Comparison of ENCODE assay signal across 31 mouse cellular contexts in the genomic region with DNA sequence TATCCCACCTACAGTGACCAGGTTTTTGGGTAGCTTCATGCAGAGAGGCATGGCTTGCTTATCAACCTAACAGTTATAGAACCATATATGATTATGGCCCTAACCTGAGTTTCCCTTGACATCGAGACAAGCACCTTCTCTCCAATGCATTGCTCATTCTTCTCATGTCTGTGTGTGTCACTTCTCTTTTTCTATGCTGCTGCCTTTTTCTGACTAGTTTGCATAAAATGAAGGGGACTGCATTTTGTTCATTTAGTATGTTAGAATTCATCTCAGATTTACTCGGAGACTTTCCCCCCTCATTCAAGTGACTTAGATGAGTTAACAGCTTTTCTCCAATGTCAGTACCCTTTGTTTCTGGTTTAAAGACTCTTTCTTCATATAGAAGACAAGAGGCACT.
"Had no signal": no experiment of that assay in that cellular context is flagged by ENCODE, and none has a peak within 500 bp of the region (broad histone marks: within the 10 kb centered on the region; RNA-seq: fewer than 3 reads in every experiment).

No protein-coding gene starts in this region.

- H3K4me1 ChIP-seq: limb, embryonic 10.5 days; limb, embryonic 12.5 days; limb, embryonic 13.5 days; liver, embryonic 12.5 days; liver, embryonic 13.5 days; liver, embryonic 15.5 days; lung, embryonic 15.5 days; megakaryocyte, embryonic 14.5 days had no signal

- H3K4me3 ChIP-seq: left cerebral cortex, adult 2 months; limb, embryonic 10.5 days; limb, embryonic 12.5 days; limb, embryonic 13.5 days; limb, embryonic 15.5 days; liver, embryonic 12.5 days; liver, embryonic 13.5 days; liver, embryonic 15.5 days; lung, embryonic 15.5 days; megakaryocyte, embryonic 14.5 days; midbrain, embryonic 10.5 days; midbrain, embryonic 12.5 days; midbrain, embryonic 13.5 days; midbrain, embryonic 15.5 days; myocyte had no signal

- DNase-seq: left cerebral cortex, postnatal 4 days; liver; liver, embryonic 13.5 days; liver, postnatal 0 days; lung, adult 18-20 months; lung, adult 2 months; lung, embryonic 14.5 days; lung, postnatal 10 days; lung, postnatal 14 days; lung, postnatal 4 days; midbrain, embryonic 14.5 days had no signal

- H3K36me3 ChIP-seq: limb, embryonic 10.5 days; limb, embryonic 12.5 days; limb, embryonic 13.5 days; limb, embryonic 15.5 days; liver, embryonic 12.5 days; liver, embryonic 13.5 days; liver, embryonic 15.5 days; lung, embryonic 15.5 days; midbrain, embryonic 10.5 days; midbrain, embryonic 12.5 days; midbrain, embryonic 13.5 days; midbrain, embryonic 15.5 days had no signal

- ATAC-seq: liver, embryonic 12.5 days; liver, postnatal 0 days; lung, postnatal 0 days; midbrain, embryonic 13.5 days; midbrain, embryonic 15.5 days; midbrain, embryonic 16.5 days had no signal

- H3K27ac ChIP-seq: left cerebral cortex, adult 2 months; limb, embryonic 10.5 days; limb, embryonic 12.5 days; limb, embryonic 13.5 days; limb, embryonic 15.5 days; liver, embryonic 12.5 days; liver, embryonic 13.5 days; liver, embryonic 14.5 days; liver, embryonic 15.5 days; lung, embryonic 15.5 days; macrophage; midbrain, embryonic 10.5 days; midbrain, embryonic 12.5 days; midbrain, embryonic 13.5 days; midbrain, embryonic 15.5 days had no signal

- H3K9me3 ChIP-seq: limb, embryonic 10.5 days; limb, embryonic 12.5 days; limb, embryonic 13.5 days; limb, embryonic 15.5 days; liver, embryonic 12.5 days; liver, embryonic 13.5 days; liver, embryonic 15.5 days; lung, embryonic 15.5 days; megakaryocyte, embryonic 14.5 days; midbrain, embryonic 10.5 days; midbrain, embryonic 12.5 days; midbrain, embryonic 13.5 days; midbrain, embryonic 15.5 days had no signal

- H3K4me2 ChIP-seq: limb, embryonic 12.5 days; limb, embryonic 13.5 days; limb, embryonic 15.5 days; liver, embryonic 11.5 days; liver, embryonic 12.5 days; liver, embryonic 13.5 days; liver, embryonic 15.5 days; lung, embryonic 14.5 days; lung, embryonic 15.5 days; midbrain, embryonic 11.5 days; midbrain, embryonic 12.5 days; midbrain, embryonic 13.5 days; midbrain, embryonic 15.5 days had no signal

- H3K9ac ChIP-seq: limb, embryonic 12.5 days; limb, embryonic 13.5 days; limb, embryonic 15.5 days; liver, embryonic 12.5 days; liver, embryonic 13.5 days; liver, embryonic 14.5 days; liver, embryonic 15.5 days; liver, postnatal 0 days; lung, embryonic 14.5 days; lung, embryonic 15.5 days; midbrain, embryonic 12.5 days; midbrain, embryonic 13.5 days; midbrain, embryonic 15.5 days had no signal

- H3K27me3 ChIP-seq: limb, embryonic 12.5 days; limb, embryonic 13.5 days; limb, embryonic 15.5 days; liver, embryonic 12.5 days; liver, embryonic 13.5 days; liver, embryonic 15.5 days; lung, embryonic 15.5 days; megakaryocyte, embryonic 14.5 days; midbrain, embryonic 12.5 days; midbrain, embryonic 13.5 days; midbrain, embryonic 15.5 days had no signal
